Mouse (Mus musculus): ENCODE data around the gene Gng8. TPM values are rescaled to one million over a fixed set of nuclear protein-coding genes. Genes with fewer than 3 reads are reported as not detected.

Gng8 gene
- polyA plus RNA-seq, 1 experiment from 2014 or later: 0.09 TPM

DNA sequence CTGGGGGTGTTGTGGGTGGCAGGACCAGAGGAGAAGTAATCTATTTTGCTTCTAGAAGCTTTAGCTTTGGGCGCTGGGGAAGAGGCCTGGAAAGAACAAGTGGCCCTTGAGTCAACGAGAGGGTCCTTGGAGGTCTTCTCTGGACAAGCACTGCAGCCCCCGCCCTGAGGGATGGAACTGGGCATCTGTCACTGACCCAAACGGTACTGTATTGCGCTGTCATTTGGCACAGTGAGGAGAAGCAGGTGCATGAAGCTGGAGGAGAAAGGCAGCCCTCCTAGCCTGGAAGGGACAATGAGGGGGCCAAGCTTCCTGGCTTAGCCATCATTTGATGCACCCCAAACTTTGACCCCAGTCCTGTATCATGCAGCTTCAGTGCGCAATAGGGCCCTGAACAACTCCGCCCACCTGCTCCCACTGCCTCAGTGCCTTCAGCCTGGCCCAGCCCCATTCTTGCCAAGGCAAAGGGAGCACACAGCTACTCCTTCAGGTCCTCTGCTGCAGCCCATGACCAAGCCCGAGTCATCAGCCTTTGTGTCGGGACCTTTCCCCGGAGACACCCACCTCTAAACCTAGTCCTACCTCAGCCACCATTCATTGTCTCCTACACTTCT, 30.9 kb downstream of the Gng8 start:
- CTCF ChIA-PET: interaction anchor here (0.7 to 1.8 kb wide), 4 partner anchors 8 to 22 kb away, joined by 3 to 6 read pairs (median 4); no protein-coding TSS in a partner anchor
- in situ Hi-C loops (cut with MboI; ENCODE audit: low pct_unique_long_range_greater_than_20kb): no loop called here
- no peak for DNase-seq (ENCODE audit: low read depth, low spot score)
- H3K27me3 ChIP-seq: no peaks in the 10 kb centered on the region
- POLR2A ChIA-PET: interaction anchor here (0.9 kb wide), 1 partner anchor 17 kb away, joined by 3 read pairs; no protein-coding TSS in a partner anchor
- no peak for TF ChIP-seq CTCF (IDR thresholded peaks at IDR 0.05)
- no peak for ATAC-seq

DNA sequence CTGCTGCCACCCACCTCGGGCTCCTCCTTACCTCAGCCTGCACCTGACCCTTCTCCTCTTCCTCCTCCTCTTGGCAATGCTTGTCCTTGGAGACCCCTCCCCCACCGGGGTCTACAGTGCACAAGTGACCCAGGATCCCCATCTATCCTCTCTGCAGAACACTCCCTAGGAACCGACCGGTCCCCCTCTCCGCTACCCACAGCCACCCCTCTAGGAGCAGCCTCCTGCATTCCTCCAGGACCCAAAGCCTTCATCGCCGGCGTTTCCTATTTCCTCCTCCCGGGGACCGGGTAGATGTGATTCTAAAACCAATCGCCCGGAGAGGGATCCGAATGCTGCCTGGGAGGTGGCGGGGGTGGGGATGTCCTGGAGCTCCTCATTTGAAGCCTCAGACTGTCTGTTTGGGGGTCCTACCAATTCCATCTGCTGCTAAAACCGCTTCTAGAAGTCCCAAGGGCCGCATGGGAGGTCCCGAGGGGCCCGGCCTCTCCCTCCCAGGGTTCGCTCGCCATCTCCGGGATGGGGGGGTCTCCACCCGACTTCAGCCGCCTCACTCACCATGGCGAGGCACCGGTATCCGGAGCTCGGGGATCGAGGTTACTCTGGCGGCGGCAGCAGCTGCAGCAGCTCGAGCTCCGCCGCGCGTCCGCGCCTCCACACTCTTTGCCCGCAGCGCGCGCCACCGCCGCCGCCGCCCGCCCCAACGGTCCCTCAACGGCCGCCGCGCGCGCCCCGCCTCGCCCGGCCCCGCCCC, 31.9 kb downstream of the Gng8 start:
- DNase-seq (ENCODE audit: low read depth, low spot score): no peak

DNA sequence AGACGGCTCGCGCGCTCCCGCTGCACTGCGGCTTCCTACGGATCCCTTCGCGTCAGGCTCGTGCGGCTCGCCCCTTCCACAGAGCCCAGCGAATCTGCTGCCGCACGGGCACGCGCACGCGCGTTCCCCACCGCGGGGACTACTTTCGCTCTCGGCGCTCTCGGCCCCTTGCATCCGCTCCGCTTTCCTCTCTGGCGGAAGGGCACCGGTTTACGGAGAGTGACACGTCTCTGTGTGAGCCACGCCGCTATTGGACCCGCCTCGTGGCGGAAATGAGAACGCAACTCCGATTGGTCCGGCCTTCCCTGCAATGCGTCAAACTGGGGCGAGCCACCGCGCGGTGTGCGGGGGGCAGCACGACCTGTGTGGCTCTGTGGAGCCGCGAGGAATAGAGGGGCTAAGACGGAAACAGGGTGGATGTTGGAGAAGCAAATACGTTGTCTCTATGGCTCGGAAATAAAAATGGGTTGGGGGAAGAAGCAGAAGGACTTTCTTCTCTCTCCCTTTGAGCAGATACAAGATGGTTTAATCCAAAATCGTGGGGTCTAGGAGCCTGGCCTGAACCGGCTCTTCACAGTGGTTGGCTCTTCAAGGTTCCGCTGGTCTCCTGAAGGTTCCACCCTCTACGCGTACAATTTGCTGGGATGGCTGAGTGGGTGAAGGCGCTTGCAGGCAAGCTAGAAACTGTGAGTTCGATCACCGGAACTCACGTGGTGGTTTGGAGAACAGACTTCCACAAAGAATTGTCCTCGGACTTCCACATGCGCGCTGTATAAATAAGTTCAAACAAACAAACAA, 32.6 kb downstream of the Gng8 start, which contains the start of gene Calm3:
Calm3 (minus strand) TSS at position 78 of the 798 bp plus-strand sequence.
- in situ Hi-C loops (cut with MboI; ENCODE audit: low pct_unique_long_range_greater_than_20kb): no loop called here
- ATAC-seq: peak; percentile 82
- no peaks in the 10 kb centered on the region for H3K27me3 ChIP-seq
- DNase-seq (ENCODE audit: low read depth, low spot score): peak; percentile 99
- POLR2A ChIA-PET: no interaction called here
- no peak for TF ChIP-seq CTCF (IDR thresholded peaks at IDR 0.05)
- CTCF ChIA-PET: interaction anchor here (1.2 to 1.8 kb wide), 2 partner anchors 10 to 50 kb away, joined by 3 to 6 read pairs; no protein-coding TSS in a partner anchor

More for the DNA sequence above, 31.9 kb downstream of the Gng8 start:
- no peak for ATAC-seq
- in situ Hi-C loops (cut with MboI; ENCODE audit: low pct_unique_long_range_greater_than_20kb): no loop called here
- CTCF ChIA-PET: interaction anchor here (1.2 to 1.8 kb wide), 2 partner anchors 9 to 49 kb away, joined by 3 to 6 read pairs; no protein-coding TSS in a partner anchor
- POLR2A ChIA-PET: no interaction called here
- no peak for TF ChIP-seq CTCF (IDR thresholded peaks at IDR 0.05)
- no peaks in the 10 kb centered on the region for H3K27me3 ChIP-seq

DNA sequence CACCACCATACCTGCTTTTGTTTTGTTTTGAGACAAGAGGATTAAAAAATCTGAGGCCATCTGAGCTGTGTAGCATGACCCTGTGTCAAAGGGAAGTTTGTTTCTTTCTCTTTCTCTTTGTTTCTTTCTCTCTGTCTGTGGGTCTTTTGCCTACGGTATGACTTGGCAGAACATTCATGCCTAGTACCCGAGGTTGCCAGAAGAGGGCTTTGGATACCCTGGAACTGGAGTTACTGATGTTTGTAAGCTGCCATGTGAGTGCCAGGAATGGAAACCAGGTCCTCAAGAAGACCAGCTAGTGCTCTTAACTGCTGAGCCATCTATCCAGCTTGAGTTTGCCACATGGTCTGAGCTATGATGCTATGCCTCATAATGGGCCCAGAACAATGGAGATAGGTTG, 36.8 kb downstream of the Gng8 start:
- POLR2A ChIA-PET: no interaction called here
- CTCF ChIA-PET: interaction anchor here (1.4 to 10.9 kb wide), 4 partner anchors 21 to 122 kb away, joined by 3 to 64 read pairs (median 6); no protein-coding TSS in a partner anchor
- no peaks in the 10 kb centered on the region for H3K27me3 ChIP-seq
- no peak for TF ChIP-seq CTCF (IDR thresholded peaks at IDR 0.05)
- in situ Hi-C loops (cut with MboI; ENCODE audit: low pct_unique_long_range_greater_than_20kb): no loop called here
- no peak for ATAC-seq
- no peak for DNase-seq (ENCODE audit: low read depth, low spot score)

DNA sequence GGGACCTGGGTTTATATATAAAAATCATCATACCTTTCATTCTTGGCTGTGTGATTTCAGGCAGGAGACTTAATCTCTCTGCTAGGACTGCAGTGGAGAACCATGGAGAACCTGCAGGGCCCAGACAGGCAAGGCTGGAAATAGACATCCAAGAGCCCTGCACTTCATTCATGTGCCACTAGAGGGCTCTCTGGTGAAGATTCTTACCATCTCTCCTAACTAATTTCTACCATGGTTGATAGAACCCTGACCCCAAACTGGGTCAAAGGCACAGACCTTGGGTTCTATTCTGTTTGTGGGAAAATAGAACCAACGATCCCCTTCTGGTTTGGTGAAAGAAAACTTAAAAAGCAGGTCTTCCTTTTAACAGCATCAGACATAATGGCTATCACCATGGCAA, 39.3 kb downstream of the Gng8 start:
- DNase-seq (ENCODE audit: low read depth, low spot score) (no peak), ATAC-seq (peak; percentile 66)
- CTCF ChIA-PET: interaction anchor here (0.6 to 10.9 kb wide), 6 partner anchors 19 to 135 kb away, joined by 3 to 64 read pairs (median 8); no protein-coding TSS in a partner anchor
- H3K27me3 ChIP-seq: no peaks in the 10 kb centered on the region
- in situ Hi-C loops (cut with MboI; ENCODE audit: low pct_unique_long_range_greater_than_20kb): no loop called here
- TF ChIP-seq CTCF (IDR thresholded peaks at IDR 0.05): peak; percentile 83
- POLR2A ChIA-PET: no interaction called here

DNA sequence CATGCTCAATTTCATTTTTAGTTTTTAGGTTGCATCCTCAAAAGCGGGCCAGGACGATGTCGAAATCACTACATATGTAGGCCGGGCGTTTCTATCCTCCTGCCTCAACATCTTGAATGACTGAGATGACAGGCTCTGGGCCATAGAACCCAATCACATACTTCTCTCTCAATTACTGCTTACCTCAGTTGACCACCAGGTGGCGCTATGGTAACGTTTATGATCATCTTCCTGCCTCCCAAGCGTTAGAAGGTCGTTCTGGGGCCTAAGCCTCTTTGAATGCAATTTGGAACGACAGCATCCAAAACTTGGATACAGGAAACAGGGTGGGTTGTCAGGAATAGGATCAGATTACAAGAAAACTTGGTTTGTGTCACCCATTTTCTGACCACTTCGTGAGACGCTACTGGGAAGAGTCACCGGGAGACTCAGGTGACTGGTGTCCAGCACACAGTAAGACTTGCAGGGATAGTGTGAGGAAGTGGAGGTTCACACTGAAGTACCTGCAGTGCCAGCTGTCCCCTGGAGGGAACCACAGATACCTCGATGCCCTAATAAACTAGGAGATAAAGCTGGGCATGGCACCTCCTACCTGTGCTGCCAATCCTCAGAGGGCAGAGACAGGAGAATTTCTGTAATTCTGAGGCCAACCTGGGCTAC, 40.5 kb downstream of the Gng8 start:
- in situ Hi-C loops (cut with MboI; ENCODE audit: low pct_unique_long_range_greater_than_20kb): no loop called here
- CTCF ChIA-PET: interaction anchor here (0.9 to 10.9 kb wide), 12 partner anchors 10 to 141 kb away, joined by 3 to 64 read pairs (median 3); partner anchors contain the start of gene Psg16
- ATAC-seq (peak; percentile 72), DNase-seq (ENCODE audit: low read depth, low spot score) (no peak)
- TF ChIP-seq CTCF (IDR thresholded peaks at IDR 0.05): peak; percentile 84
- POLR2A ChIA-PET: no interaction called here
- no peaks in the 10 kb centered on the region for H3K27me3 ChIP-seq

DNA sequence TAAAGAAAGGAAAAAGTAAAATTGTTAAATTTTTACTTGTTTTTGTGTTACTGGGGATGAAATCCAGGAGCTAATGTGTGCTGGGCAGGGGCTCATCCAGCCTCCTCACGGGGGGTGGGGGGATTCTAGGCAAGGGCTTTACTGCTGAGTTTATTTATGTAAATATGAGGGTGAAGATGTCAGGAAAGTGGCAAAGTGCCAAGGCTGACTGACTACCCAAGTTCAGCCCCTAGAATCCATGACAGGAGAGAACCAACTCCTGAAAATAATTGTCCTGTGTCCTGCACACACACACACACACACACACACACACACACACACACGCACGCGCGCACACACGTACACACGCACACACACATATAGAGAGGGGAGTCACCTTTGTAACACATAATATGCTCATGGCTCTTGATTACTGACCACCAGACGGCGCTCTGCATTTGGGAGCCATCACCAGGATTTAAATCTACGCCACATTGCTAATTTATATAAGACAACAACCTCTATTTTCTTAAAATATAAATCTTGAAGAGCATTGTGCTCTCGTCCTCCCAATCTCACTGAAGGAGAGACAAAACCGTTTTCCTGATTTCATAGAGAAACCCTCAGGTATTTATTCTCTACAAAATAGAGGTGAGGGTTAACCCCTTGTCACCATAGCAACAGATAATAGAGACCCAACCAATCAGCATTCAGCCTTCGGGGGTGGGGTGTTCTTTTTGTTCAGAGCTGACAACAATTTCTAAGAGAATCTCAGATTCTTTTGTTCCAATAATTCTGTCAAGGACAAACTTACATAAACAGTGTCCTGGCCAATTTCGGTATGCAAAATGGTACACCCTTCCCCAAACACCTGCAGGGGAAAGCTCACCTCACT, 41.4 kb downstream of the Gng8 start:
- POLR2A ChIA-PET: no interaction called here
- CTCF ChIA-PET: interaction anchor here (0.6 to 10.9 kb wide), 16 partner anchors 9 to 141 kb away, joined by 3 to 64 read pairs (median 3); partner anchors contain the start of genes Pnmal2, Ppp5c and Psg16
- peak; percentile 51 for TF ChIP-seq CTCF (IDR thresholded peaks at IDR 0.05)
- no peak for ATAC-seq
- H3K27me3 ChIP-seq: no peaks in the 10 kb centered on the region
- no peak for DNase-seq (ENCODE audit: low read depth, low spot score)
- in situ Hi-C loops (cut with MboI; ENCODE audit: low pct_unique_long_range_greater_than_20kb): no loop called here

DNA sequence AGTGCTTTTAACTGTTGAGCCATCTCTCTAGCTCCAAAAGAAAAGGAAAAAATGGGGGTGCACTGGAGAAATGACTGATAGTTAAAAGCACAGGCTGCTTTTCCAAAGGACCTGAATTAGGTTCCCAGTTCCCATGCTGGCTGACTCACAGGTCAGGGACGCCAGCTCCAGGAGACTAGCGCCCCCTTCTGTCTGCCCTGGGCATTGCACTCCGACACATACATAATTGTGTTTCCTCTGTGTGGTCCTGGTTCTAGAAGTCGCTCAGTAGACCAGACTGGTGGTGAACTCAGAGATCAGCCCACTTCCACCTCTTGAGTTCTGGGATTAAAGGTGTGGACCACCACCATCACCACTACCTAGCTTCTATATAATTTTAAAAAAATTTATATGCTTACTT, 45.7 kb downstream of the Gng8 start:
- DNase-seq (ENCODE audit: low read depth, low spot score) (no peak), ATAC-seq (no peak)
- ChIA-PET POLR2A (no interaction called here), CTCF (no interaction called here)
- no peak for TF ChIP-seq CTCF (IDR thresholded peaks at IDR 0.05)
- in situ Hi-C loops (cut with MboI; ENCODE audit: low pct_unique_long_range_greater_than_20kb): no loop called here
- H3K27me3 ChIP-seq: no peaks in the 10 kb centered on the region

DNA sequence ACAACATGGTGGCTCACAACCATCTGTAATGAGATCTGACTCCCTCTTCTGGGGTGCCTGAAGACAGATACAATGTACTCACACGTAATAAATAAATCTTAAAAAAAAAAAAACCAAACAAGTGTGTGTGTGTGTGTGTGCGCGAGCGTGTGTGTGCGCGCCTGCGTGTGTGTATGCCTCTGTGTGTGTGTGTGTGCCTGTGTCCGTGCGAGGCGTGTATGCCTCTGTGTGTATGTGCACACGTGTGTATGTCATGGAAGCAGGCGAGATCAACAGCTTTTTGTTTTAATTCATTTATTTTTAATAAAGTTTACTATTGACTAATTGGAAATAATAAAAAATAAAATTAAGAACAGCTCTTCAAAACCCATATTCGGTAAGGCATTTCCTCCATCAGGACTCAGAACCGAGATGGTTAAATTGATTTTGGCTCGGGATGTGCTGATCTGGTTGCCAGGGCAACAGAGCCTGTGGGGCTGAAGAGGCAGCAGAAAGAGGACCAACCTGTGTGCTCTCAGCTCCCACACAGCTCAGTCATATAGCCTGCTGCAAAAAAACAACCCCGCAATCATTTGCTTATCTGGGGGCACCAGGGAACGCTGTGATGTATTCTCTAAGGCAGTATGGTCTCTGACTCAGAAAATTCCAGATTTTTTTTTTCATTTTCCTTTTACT, 46.7 kb downstream of the Gng8 start:
- no peak for TF ChIP-seq CTCF (IDR thresholded peaks at IDR 0.05)
- DNase-seq (ENCODE audit: low read depth, low spot score) (no peak), ATAC-seq (no peak)
- POLR2A ChIA-PET: no interaction called here
- CTCF ChIA-PET: no interaction called here
- no peaks in the 10 kb centered on the region for H3K27me3 ChIP-seq
- in situ Hi-C loops (cut with MboI; ENCODE audit: low pct_unique_long_range_greater_than_20kb): no loop called here

Data from Patski (cell line).